Mouse (Mus musculus) G1E (cell line): ENCODE data around the gene Ibtk.
"Not testable (repeated sequence)": the region's sequence is repeated elsewhere in the genome, so short reads cannot be mapped to it uniquely, and the experiment has no call there.

Experiments
- CTCF ChIP-seq: IDR thresholded peaks from 2 replicates; pipeline ENCODE4 v1.5.1; 2012; ENCODE audit warnings: low read depth, low read length, inconsistent platforms, mixed read lengths
- TAL1 ChIP-seq: conservative IDR thresholded peaks from 2 replicates; pipeline ENCODE4 v1.6.1; 2012; ENCODE audit warnings: low read depth, low read length, inconsistent platforms, mixed read lengths

DNA sequence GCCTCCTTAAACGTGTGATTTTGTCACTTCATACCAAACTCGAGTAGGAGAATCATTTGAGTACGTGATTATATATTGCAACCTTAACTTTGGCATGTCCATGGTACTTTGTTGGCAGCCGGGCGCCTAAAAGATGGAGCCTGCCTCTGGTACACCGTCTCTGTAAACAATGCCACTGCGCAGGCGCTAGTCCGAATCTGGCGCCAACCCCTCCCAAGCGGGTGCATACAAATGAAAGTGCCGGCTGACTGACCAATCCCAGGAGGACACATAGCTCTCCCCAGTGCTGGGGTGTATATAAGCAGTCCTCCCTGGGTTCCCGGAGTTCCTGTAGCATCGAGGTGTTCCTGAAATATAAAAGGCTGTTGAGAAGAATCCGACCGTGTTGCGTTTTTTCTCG, 42.4 kb upstream of the Ibtk start:
- TF ChIP-seq CTCF, TAL1: not testable (repeated sequence)
